Mouse (Mus musculus): ENCODE data around the gene Nipa1. TPM values are rescaled to one million over a fixed set of nuclear protein-coding genes. Genes with fewer than 3 reads are reported as not detected.

Nipa1 gene
- polyA plus RNA-seq (2011; ENCODE audit: insufficient read depth, insufficient read length, low replicate concordance, missing spikeins) = 6.1 and 9.6 TPM in 2 replicates

DNA sequence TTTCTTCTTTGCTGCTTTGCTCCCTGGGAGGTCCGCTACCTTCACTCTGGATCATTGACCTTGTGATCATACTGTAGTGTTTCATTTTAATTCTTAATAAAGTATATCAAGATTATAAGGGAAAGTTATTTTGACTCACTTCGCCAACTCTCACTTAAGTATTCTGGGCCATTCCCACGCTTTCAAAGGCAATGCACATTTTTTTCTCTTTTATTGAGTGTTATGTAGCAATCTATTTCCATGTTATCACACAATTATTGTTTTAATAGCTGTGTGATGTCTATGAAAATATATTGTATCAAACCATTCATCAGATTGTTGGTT lies at the start of gene Nipa1:
TSS of gene Nipa1 (minus strand) at position 25 of the 324 bp plus-strand sequence.
- WGBS = 32% methylated on average over 3 of the region's 3 CpGs
- Histone ChIP-seq H3K4me1 (ENCODE audit: control insufficient read depth, insufficient read depth, low read length) (no peaks in the 10 kb centered on the region; the same call in 1 of the 2 replicates), H3K4me3 (replicated peaks; ENCODE audit: control insufficient read depth, low read depth, low read length) (peak within 1 kb of the TSS; percentile 85), H3K27ac (ENCODE audit: control insufficient read depth, insufficient read depth, low read depth, low read length, poor library complexity) (peak within 1 kb of the TSS; percentile 55)
- TF ChIP-seq CTCF (IDR thresholded peaks at IDR 0.05; ENCODE audit: control insufficient read depth, insufficient read depth, low read length) = no peak
- TF ChIP-seq POLR2A (IDR thresholded peaks at IDR 0.05; ENCODE audit: borderline replicate concordance, control insufficient read depth, low read depth, low read length) = no peak

DNA sequence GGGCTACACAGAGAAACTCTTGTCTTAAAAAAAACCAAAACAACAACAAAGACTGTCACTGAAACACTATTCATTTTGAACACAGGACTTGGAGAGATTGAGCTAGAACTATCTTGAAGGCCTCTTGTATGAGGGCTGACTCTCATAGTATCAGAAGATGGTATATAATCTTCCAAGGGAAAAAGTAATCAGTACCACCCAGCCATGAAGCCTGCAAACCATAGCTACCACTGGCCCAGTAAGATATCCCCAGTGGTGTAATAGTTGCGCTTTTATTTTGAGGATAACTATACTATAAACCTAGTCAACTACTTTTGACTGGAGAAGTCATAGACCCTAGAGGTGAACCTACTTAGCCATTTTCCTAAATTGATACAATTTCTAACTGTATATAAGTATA lies 46.9 kb upstream of the Nipa1 start:
- Histone ChIP-seq H3K4me3 (replicated peaks; ENCODE audit: control insufficient read depth, low read depth, low read length) (no peak overlapping the region), H3K27ac (ENCODE audit: control insufficient read depth, insufficient read depth, low read depth, low read length, poor library complexity) (no peak overlapping the region), H3K4me1 (ENCODE audit: control insufficient read depth, insufficient read depth, low read length) (no peaks in the 10 kb centered on the region)
- WGBS = 75% methylated on average over 1 of the region's 1 CpGs
- TF ChIP-seq CTCF (IDR thresholded peaks at IDR 0.05; ENCODE audit: control insufficient read depth, insufficient read depth, low read length) (no peak), POLR2A (IDR thresholded peaks at IDR 0.05; ENCODE audit: borderline replicate concordance, control insufficient read depth, low read depth, low read length) (no peak)

DNA sequence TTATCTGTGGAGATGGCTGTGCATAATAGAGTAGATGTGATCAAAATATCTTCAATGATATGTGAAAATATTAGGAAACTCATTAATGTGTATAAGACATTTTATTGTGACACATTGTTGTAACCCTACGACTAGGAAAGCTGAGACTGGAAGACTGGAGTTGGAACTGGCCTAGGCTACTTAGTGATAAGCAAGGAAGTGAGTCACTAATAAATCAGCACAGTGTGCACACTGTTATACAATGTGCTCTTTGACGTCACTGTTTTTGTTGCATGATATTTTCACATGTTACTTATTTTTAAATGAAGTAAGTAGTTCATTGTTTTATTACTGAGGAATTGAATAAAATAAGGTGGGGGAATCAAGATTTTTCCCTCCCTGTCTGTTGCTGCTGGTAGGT lies 46.4 kb upstream of the Nipa1 start:
- Histone ChIP-seq H3K4me1 (ENCODE audit: control insufficient read depth, insufficient read depth, low read length) (no peaks in the 10 kb centered on the region), H3K4me3 (replicated peaks; ENCODE audit: control insufficient read depth, low read depth, low read length) (no peak overlapping the region), H3K27ac (ENCODE audit: control insufficient read depth, insufficient read depth, low read depth, low read length, poor library complexity) (no peak overlapping the region)
- 67% methylated on average over 2 of the region's 2 CpGs for WGBS
- TF ChIP-seq CTCF (IDR thresholded peaks at IDR 0.05; ENCODE audit: control insufficient read depth, insufficient read depth, low read length) (no peak), POLR2A (IDR thresholded peaks at IDR 0.05; ENCODE audit: borderline replicate concordance, control insufficient read depth, low read depth, low read length) (no peak)

DNA sequence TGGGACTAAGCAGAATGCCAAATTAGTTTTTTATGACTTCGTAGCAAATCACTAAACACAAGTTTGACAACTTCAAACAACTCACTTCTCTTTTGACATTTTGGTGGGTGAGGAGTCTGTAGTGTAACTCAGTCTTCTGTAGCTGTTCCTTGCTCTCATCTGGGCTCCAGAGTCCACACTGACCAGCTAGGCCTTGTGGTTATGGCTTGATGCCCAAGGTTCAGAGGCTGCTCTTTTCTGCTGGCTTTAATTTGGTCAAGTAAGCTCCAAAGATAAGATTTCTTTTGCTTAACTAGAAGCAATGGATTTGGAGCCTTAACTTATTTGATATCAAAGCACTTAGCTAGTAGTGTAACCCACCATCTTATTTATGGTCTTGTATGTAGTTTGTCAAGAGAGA lies 45.1 kb upstream of the Nipa1 start:
- no peak for TF ChIP-seq POLR2A (IDR thresholded peaks at IDR 0.05; ENCODE audit: borderline replicate concordance, control insufficient read depth, low read depth, low read length)
- TF ChIP-seq CTCF (IDR thresholded peaks at IDR 0.05; ENCODE audit: control insufficient read depth, insufficient read depth, low read length) = no peak
- no peak overlapping the region for H3K27ac ChIP-seq (ENCODE audit: control insufficient read depth, insufficient read depth, low read depth, low read length, poor library complexity)
- WGBS = 88% methylated on average over 1 of the region's 1 CpGs

DNA sequence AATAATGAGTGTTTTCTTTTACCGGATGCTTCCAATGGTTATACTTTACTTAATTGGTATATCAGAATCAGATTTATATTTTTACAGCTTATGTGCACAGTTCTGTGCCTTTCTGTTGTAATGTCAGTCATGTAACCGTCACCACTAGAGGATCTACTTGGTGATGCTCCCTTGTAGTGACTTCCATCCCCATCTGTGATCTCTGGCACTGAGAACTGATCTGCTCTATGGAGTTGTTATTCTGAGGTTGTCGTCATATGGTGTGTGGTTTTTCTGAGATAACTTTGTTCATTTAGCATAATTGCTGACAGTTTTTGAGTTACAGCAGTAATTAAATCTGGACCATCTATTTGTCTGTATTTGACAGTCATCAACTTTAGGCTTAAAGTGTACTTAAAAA lies 35.6 kb upstream of the Nipa1 start:
- Histone ChIP-seq H3K27ac (ENCODE audit: control insufficient read depth, insufficient read depth, low read depth, low read length, poor library complexity) (no peak overlapping the region), H3K4me1 (ENCODE audit: control insufficient read depth, insufficient read depth, low read length) (no peaks in the 10 kb centered on the region; the same call in 1 of the 2 replicates), H3K4me3 (replicated peaks; ENCODE audit: control insufficient read depth, low read depth, low read length) (no peak overlapping the region)
- 83% methylated on average over 3 of the region's 3 CpGs for WGBS
- TF ChIP-seq POLR2A (IDR thresholded peaks at IDR 0.05; ENCODE audit: borderline replicate concordance, control insufficient read depth, low read depth, low read length) (no peak), CTCF (IDR thresholded peaks at IDR 0.05; ENCODE audit: control insufficient read depth, insufficient read depth, low read length) (no peak)

More for the DNA sequence above, 45.1 kb upstream of the Nipa1 start:
- H3K4me3 ChIP-seq (replicated peaks; ENCODE audit: control insufficient read depth, low read depth, low read length) = no peak overlapping the region
- no peaks in the 10 kb centered on the region for H3K4me1 ChIP-seq (ENCODE audit: control insufficient read depth, insufficient read depth, low read length)

DNA sequence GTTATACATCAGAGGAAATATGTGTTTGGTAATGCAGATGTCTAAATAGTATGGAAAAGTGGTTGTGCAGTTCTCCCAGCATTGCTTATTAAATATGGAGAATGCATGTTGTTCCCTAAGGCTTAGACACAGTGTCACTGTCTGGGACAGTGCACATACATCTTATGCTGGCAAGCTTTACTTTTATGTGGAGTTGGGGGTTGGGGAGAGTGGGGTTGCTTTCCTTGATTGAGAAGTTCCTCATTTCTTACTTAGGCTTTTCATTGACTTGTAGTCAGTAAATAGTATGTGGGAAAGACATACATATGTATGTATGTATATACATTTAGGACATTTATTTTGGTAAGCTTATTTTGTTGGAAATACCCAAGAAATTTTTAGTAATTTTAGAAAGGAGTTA lies 33.2 kb upstream of the Nipa1 start:
- TF ChIP-seq POLR2A (IDR thresholded peaks at IDR 0.05; ENCODE audit: borderline replicate concordance, control insufficient read depth, low read depth, low read length) = no peak
- TF ChIP-seq CTCF (IDR thresholded peaks at IDR 0.05; ENCODE audit: control insufficient read depth, insufficient read depth, low read length) = no peak
- no peaks in the 10 kb centered on the region; the same call in 1 of the 2 replicates for H3K4me1 ChIP-seq (ENCODE audit: control insufficient read depth, insufficient read depth, low read length)
- H3K27ac ChIP-seq (ENCODE audit: control insufficient read depth, insufficient read depth, low read depth, low read length, poor library complexity) = no peak overlapping the region
- H3K4me3 ChIP-seq (replicated peaks; ENCODE audit: control insufficient read depth, low read depth, low read length) = no peak overlapping the region

DNA sequence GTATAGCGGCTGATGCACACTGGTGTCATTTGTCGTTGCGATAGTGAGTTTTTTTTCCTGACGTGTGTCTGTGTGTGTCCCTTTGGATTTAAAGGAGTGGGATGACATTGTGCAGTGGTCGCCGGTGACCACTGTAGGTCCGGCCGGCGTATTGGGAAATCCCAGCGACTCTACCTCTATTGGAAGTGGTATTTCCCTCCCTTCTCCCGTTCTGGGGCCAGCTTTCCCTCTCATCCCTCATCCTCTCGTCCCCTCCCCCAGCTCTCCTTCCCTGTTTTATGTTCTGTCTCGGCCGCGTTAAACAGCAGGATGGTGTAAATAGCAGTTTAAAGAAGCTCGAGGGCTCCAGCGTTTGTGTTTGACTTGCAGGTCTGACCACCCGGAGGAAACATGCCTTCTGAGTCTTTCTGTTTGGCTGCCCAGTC lies 30.7 kb upstream of the Nipa1 start:
- WGBS = under 1% methylated on average over 18 of the region's 18 CpGs
- no peak for TF ChIP-seq POLR2A (IDR thresholded peaks at IDR 0.05; ENCODE audit: borderline replicate concordance, control insufficient read depth, low read depth, low read length)
- TF ChIP-seq CTCF (IDR thresholded peaks at IDR 0.05; ENCODE audit: control insufficient read depth, insufficient read depth, low read length) = no peak
- H3K4me3 ChIP-seq (replicated peaks; ENCODE audit: control insufficient read depth, low read depth, low read length) = peak overlapping the region; percentile 89
- no peaks in the 10 kb centered on the region; the same call in 1 of the 2 replicates for H3K4me1 ChIP-seq (ENCODE audit: control insufficient read depth, insufficient read depth, low read length)
- H3K27ac ChIP-seq (ENCODE audit: control insufficient read depth, insufficient read depth, low read depth, low read length, poor library complexity) = peak overlapping the region; percentile 79

DNA sequence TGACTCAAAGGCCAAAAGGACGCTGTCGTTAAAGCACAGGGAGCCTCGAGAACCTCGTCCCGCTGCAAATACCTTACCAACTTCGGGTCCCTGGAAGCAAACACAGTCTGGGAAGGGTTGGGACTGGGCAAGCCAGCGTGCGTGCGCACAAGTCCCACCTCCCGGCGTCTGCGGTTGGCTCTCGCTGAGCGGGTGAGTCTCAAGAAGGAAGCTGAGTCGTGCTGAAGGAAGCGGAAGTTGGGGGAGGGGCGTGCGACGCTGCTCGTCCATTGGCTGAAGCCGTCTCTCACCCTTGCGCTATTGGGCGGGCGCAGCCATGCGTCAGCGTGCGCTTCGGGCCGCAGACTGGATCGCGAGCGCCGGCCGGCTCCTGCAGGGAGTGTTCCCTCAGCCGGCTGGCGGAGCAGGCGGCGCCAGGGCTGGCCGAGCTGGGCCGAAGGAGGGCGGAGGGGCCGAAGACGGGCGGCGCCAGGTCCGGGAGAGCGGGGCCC lies 30.1 kb upstream of the Nipa1 start, which contains the start of gene Herc2:
TSS of gene Herc2 (plus strand) at position 366 of the 491 bp plus-strand sequence.
- Histone ChIP-seq H3K4me3 (replicated peaks; ENCODE audit: control insufficient read depth, low read depth, low read length) (peak within 1 kb of the TSS; percentile 89), H3K27ac (ENCODE audit: control insufficient read depth, insufficient read depth, low read depth, low read length, poor library complexity) (peak within 1 kb of the TSS; percentile 79), H3K4me1 (ENCODE audit: control insufficient read depth, insufficient read depth, low read length) (no peaks in the 10 kb centered on the region; the same call in 1 of the 2 replicates)
- TF ChIP-seq CTCF (IDR thresholded peaks at IDR 0.05; ENCODE audit: control insufficient read depth, insufficient read depth, low read length) (no peak), POLR2A (IDR thresholded peaks at IDR 0.05; ENCODE audit: borderline replicate concordance, control insufficient read depth, low read depth, low read length) (peak; percentile 99)
- WGBS = under 1% methylated on average over 47 of the region's 47 CpGs

DNA sequence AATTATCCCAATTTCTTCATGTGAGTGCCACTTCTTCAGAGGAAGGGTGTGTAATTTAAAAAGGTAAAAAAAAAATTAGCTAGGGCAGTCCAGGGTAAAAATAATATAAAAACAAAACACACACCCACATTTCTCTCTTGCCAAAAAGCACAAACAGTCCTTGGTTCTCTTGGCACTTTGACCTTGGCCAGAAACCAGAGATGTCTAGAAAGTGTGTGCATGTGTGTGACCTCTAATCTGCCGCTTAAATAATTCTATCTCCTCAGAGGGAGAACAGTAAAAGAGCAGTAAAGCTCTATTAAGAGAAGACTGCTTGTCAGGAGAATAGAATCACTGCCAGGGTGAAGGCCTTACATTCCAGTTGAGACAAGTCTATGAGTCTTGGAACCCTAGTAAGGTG lies 27.4 kb upstream of the Nipa1 start:
- Histone ChIP-seq H3K27ac (ENCODE audit: control insufficient read depth, insufficient read depth, low read depth, low read length, poor library complexity) (no peak overlapping the region), H3K4me1 (ENCODE audit: control insufficient read depth, insufficient read depth, low read length) (no peaks in the 10 kb centered on the region; the same call in 1 of the 2 replicates), H3K4me3 (replicated peaks; ENCODE audit: control insufficient read depth, low read depth, low read length) (no peak overlapping the region)
- no peak for TF ChIP-seq CTCF (IDR thresholded peaks at IDR 0.05; ENCODE audit: control insufficient read depth, insufficient read depth, low read length)
- TF ChIP-seq POLR2A (IDR thresholded peaks at IDR 0.05; ENCODE audit: borderline replicate concordance, control insufficient read depth, low read depth, low read length) = no peak
- 81% methylated on average over 1 of the region's 1 CpGs for WGBS
